Mouse (Mus musculus) embryonic fibroblast, embryonic 13.5 days (primary cell): ENCODE measurements around the gene Ten1. TPM values are rescaled to one million over a fixed set of nuclear protein-coding genes. Genes with fewer than 3 reads are reported as not detected.

Source experiments
- H3K27ac ChIP-seq: 2 replicates; pipeline ENCODE4 v1.5.1; 2012; ENCODE audit warnings: low read length, control low read depth, inconsistent platforms; ENCODE audit not compliant: insufficient read depth
- H3K4me1 ChIP-seq: 2 replicates; pipeline ENCODE4 v1.6.1; 2011; ENCODE audit warnings: low read length; ENCODE audit not compliant: control insufficient read depth, insufficient read depth
- H3K4me3 ChIP-seq: 2 replicates; pipeline ENCODE4 v1.5.1; 2011; ENCODE audit warnings: mild to moderate bottlenecking, control low read depth, low read length; ENCODE audit not compliant: insufficient read depth
- CTCF ChIP-seq: IDR thresholded peaks from 2 replicates; pipeline ENCODE4 v1.5.1; 2011; ENCODE audit warnings: mild to moderate bottlenecking, control low read depth, low read length, moderate library complexity, borderline replicate concordance; ENCODE audit not compliant: insufficient read depth
- POLR2A ChIP-seq: IDR thresholded peaks from 2 replicates; pipeline ENCODE4 v1.6.1; 2011; ENCODE audit warnings: low read depth, mild to moderate bottlenecking, control low read depth, low read length, moderate library complexity
- polyA plus RNA-seq: library from polyadenylated mRNA; stranded (reverse); fragments of >200 nt; gene quantifications from 2 replicates; pipeline ENCODE4 v1.2.4, GENCODE M21; 2011; ENCODE audit warnings: low read depth; ENCODE audit not compliant: missing spikeins, insufficient read length

Gene Ten1
- polyA plus RNA-seq, result 9.8 and 16.3 TPM in 2 replicates

DNA sequence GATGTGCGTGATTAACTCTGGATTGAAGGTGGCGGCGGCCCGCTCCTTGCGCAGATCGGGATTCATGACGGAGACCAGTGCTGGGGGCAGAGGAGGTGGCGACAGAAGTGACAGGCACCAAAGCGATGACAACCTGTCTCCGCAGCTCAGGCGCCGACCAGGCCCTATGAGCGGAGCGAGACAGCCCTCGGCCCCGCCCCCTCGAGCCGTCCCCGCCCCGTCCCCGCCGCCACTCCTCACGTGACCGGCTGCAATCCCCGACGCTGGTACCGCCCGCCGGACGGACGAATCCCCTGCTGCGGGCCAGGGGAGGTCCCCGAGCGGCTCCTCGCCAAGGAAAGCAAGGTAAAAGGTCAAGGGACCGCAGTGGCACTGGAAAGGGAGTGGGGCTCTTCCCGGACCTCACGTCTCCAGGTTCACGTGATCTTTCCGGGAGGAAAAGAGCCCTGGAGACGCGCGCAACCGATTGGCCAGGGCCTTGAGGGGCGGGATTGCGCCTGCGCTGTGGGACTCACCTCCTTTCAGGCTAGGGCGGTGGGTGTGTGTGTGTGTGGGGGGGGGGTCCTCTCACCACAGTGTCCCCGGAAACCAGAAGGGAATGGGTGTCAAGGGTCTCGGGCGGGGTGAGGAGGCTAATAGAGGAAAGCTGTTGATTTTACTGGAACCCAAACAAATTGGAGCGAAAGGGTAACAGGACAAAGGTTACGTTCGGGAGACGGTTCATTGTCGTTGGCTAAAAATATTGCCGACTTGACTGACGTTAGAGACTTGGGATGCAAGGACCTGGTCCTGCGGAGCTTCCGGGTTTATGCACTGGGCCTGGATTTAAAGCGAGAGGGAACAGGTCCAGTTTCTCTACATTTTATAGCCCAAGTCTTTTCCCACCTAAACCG is at the start of gene Ten1, which contains the start of gene Acox1:
TSS of gene Ten1 (plus strand) at position 217 of the 893 bp plus-strand sequence.
TSS of gene Acox1 (minus strand) at position 407 of the 893 bp plus-strand sequence.
- peak within 1 kb of the TSS; percentile 85 for H3K27ac ChIP-seq
- H3K4me1 ChIP-seq, result no peaks in the 10 kb centered on the region; the same call in none of the 2 replicates
- TF ChIP-seq CTCF (no peak), POLR2A (peak; percentile 91)
- H3K4me3 ChIP-seq, result peak within 1 kb of the TSS; percentile 81

DNA sequence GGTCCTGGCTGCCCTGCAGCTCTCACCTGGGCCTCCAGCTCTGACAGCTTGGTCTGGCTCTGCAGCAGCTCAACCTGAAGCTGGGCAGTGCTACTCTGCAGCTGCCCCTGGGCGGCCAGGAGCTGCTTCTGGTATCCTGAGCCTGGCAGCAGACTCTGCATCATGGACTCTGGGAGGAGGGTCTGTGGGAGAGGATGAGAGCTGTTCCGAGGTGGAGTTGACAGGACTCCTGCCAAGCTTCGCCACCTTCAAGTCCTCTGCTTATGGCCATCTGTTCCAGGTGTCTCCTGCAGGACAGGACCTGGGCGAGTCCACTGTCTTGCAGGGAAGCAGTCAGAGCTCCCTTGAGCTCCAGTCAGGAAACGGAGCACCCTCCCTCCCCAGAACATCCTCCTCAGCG is 49.3 kb upstream of the Ten1 start:
- H3K4me1 ChIP-seq, result no peaks in the 10 kb centered on the region
- no peak overlapping the region for H3K27ac ChIP-seq
- H3K4me3 ChIP-seq, result no peak overlapping the region
- TF ChIP-seq POLR2A, result no peak
- TF ChIP-seq CTCF, result no peak

DNA sequence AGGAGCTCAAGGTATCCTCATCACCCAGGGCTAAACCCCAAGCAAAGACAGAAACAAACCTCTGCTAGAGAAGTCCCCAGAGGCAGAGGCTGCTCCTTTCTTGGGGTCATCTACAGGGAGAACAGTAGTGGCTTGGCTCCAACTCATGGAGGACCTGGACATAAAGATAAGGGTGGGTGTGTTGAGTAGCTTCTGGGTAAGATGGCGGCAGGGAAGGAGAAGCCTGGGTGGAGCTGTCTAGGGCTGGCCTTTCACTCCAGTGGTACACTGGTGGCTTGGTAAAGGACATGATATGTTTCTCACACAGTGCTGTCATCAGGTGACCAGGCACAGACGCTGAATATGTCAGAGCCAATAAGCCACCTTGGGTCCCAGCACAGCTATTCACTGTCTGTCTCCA is 47.7 kb upstream of the Ten1 start:
- Histone ChIP-seq H3K27ac (no peak overlapping the region), H3K4me1 (no peaks in the 10 kb centered on the region), H3K4me3 (no peak overlapping the region)
- TF ChIP-seq POLR2A, result no peak
- TF ChIP-seq CTCF, result no peak

GRCm38 (mm10) chr11:116161312-116161711 is 37.3 kb upstream of the Ten1 start:
- H3K27ac ChIP-seq, result no peak overlapping the region
- no peak overlapping the region for H3K4me3 ChIP-seq
- no peaks in the 10 kb centered on the region for H3K4me1 ChIP-seq
- TF ChIP-seq CTCF (no peak), POLR2A (no peak)

DNA sequence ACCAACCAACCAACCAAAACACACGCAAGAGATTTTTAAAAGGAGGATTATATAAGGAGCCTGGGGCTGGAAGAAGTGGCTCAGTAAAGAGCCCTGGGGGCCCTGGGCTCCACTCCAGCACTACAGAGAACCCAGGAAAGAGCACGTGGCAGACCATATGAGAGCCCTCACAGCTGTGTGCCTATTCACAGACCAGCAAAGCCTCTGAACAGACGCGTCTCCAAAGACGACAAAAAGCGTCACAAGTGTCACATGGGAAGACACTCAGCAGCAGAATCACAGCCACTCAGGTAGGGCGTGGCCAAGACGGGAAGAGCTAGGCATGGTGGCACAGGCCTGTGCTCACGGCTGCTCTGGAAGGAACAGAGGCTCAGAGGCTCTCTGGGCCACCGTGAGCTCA is 36.5 kb upstream of the Ten1 start:
- TF ChIP-seq POLR2A (no peak), CTCF (no peak)
- Histone ChIP-seq H3K4me3 (no peak overlapping the region), H3K27ac (no peak overlapping the region), H3K4me1 (peaks cover 4% of the 10 kb centered on the region)

- H3K4me3 ChIP-seq, result no peak overlapping the region
- H3K27ac ChIP-seq, result no peak overlapping the region
- H3K4me1 ChIP-seq, result peaks cover 4% of the 10 kb centered on the region
- TF ChIP-seq POLR2A, result no peak
- TF ChIP-seq CTCF, result no peak
Observed at GRCm38 (mm10) chr11:116163002-116163401, 35.7 kb upstream of the Ten1 start.

- peaks cover 4% of the 10 kb centered on the region for H3K4me1 ChIP-seq
- peak overlapping the region; percentile 97 for H3K27ac ChIP-seq
- TF ChIP-seq CTCF, result no peak
- TF ChIP-seq POLR2A, result peak; percentile 51; the same call in 1 of the 2 replicates
- H3K4me3 ChIP-seq, result peak overlapping the region; percentile 68
Observed at GRCm38 (mm10) chr11:116167232-116167631, 31.4 kb upstream of the Ten1 start.

GRCm38 (mm10) chr11:116167884-116168439 is 30.7 kb upstream of the Ten1 start, which contains the start of gene Fbf1:
Gene Fbf1 (minus strand): TSS chr11:116168166.
- H3K27ac ChIP-seq, result peak within 1 kb of the TSS; percentile 97
- TF ChIP-seq CTCF (no peak), POLR2A (peak; percentile 87)
- peaks cover 4% of the 10 kb centered on the region for H3K4me1 ChIP-seq
- H3K4me3 ChIP-seq, result peak within 1 kb of the TSS; percentile 68

DNA sequence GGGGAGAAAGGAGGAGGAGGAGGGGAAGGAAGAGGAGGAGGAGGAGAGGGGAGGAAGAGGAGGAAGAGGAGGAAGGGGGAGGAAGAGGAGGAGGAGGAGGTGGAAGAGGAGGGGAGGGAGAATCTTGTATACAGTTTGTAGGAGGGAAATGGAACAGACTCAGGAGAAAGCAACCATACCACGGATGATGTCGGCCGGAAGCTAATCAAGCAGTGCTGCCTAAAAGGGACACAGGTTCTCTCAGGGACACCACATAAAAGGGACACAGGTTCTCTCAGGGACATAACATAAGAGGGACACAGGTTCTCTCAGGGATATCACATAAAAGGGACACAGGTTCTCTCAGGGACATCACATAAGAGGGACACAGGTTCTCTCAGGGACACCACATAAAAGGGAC is 29.4 kb upstream of the Ten1 start:
- Histone ChIP-seq H3K4me3 (no peak overlapping the region), H3K4me1 (peaks cover 4% of the 10 kb centered on the region), H3K27ac (no peak overlapping the region)
- TF ChIP-seq POLR2A (no peak), CTCF (no peak)

GRCm38 (mm10) chr11:116170003-116170800 is 28.5 kb upstream of the Ten1 start:
- Histone ChIP-seq H3K4me1 (peaks cover 4% of the 10 kb centered on the region), H3K27ac (no peak overlapping the region), H3K4me3 (no peak overlapping the region)
- TF ChIP-seq CTCF (no peak), POLR2A (no peak)
